Mouse (Mus musculus) testis, adult 2 months (tissue): ENCODE results near the gene Megf11. TPM values are rescaled to one million over a fixed set of nuclear protein-coding genes. Genes with fewer than 3 reads are reported as not detected.

ENCODE experiments used
- H3K27ac ChIP-seq: fragments of 200-500 bp; 2 replicates; pipeline ENCODE4 v1.5.1; 2012; ENCODE audit warnings: low read depth, low read length; ENCODE audit not compliant: control insufficient read depth, insufficient read depth
- H3K27me3 ChIP-seq: fragments of 200-500 bp; 2 replicates; pipeline ENCODE4 v1.6.1; 2012; ENCODE audit warnings: mild to moderate bottlenecking, low read length, moderate library complexity; ENCODE audit not compliant: control insufficient read depth, insufficient read depth
- H3K36me3 ChIP-seq: fragments of 200-500 bp; 2 replicates; pipeline ENCODE4 v1.6.1; 2012; ENCODE audit warnings: mild to moderate bottlenecking, low read length; ENCODE audit not compliant: control insufficient read depth, insufficient read depth
- H3K4me1 ChIP-seq: fragments of 200-500 bp; 2 replicates; pipeline ENCODE4 v1.6.1; 2012; ENCODE audit warnings: low read length; ENCODE audit not compliant: control insufficient read depth, insufficient read depth
- H3K4me3 ChIP-seq: fragments of 200-500 bp; 2 replicates; pipeline ENCODE4 v1.5.1; 2012; ENCODE audit warnings: low read depth, mild to moderate bottlenecking, low read length, moderate library complexity, mixed read lengths; ENCODE audit not compliant: control insufficient read depth
- CTCF ChIP-seq: fragments of 200-500 bp; IDR thresholded peaks from 2 replicates; pipeline ENCODE4 v1.5.1; 2012; ENCODE audit warnings: low read depth, mild to moderate bottlenecking, inconsistent platforms, low read length, moderate library complexity; ENCODE audit not compliant: control insufficient read depth, insufficient read depth, insufficient replicate concordance
- POLR2A ChIP-seq: fragments of 200-500 bp; IDR thresholded peaks from 2 replicates; pipeline ENCODE4 v1.6.1; 2012; ENCODE audit warnings: low read depth, mild to moderate bottlenecking, inconsistent platforms, low read length, moderate library complexity; ENCODE audit not compliant: control insufficient read depth
- polyA plus RNA-seq: library from polyadenylated mRNA; depleted of rRNA; stranded (reverse); fragments of >200 nt; gene quantifications from 2 replicates; pipeline ENCODE4 v1.2.3, GENCODE M21; 2012

Gene Megf11
- polyA plus RNA-seq, 1 experiment, result 0.30 TPM

DNA sequence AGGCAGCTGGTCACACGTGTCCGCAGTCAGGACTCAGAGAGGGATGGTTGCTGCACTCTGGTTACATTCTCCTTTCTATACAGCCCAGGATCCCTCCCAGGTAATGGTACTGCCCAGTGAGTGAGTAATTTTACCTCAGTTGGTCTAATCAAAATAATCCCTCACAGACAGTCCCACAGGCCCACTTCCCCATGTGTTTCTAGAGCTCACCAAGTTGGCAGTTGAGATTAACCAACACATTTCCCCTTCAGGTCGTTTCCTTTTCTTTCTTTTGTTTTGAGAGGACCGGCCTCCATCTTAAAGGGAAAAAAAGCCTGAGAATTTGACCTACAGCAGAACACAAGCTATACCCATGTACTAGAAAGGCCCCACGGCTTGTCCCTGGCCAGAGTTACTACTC is 39.5 kb upstream of the Megf11 start:
- Histone ChIP-seq H3K27ac (no peak overlapping the region), H3K36me3 (no peaks in the 10 kb centered on the region), H3K4me1 (no peaks in the 10 kb centered on the region), H3K27me3 (no peaks in the 10 kb centered on the region), H3K4me3 (no peak overlapping the region)
- TF ChIP-seq CTCF (no peak), POLR2A (no peak)

DNA sequence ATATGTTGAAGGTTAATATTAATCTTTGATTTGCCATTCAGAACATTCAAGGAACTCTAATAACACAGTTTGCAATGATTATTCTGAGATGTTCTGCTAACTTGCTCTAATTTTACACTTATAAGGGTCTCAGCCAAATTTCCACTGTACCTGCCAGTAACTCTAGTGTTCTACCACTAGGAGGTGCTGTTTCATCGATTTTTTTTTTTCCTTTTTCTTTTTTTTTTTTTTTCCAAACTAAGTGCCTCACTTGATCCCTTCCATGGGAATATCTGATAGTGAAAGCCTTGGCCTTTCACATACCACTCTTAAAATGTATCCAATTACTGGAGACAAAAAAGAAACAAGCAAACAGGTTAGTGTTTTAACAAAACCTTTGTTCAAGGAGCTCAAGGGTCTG is 38.0 kb upstream of the Megf11 start:
- no peak overlapping the region for H3K27ac ChIP-seq
- TF ChIP-seq POLR2A, result no peak
- no peak for TF ChIP-seq CTCF
- H3K36me3 ChIP-seq, result no peaks in the 10 kb centered on the region
- no peaks in the 10 kb centered on the region for H3K4me1 ChIP-seq
- no peaks in the 10 kb centered on the region for H3K27me3 ChIP-seq
- no peak overlapping the region for H3K4me3 ChIP-seq

DNA sequence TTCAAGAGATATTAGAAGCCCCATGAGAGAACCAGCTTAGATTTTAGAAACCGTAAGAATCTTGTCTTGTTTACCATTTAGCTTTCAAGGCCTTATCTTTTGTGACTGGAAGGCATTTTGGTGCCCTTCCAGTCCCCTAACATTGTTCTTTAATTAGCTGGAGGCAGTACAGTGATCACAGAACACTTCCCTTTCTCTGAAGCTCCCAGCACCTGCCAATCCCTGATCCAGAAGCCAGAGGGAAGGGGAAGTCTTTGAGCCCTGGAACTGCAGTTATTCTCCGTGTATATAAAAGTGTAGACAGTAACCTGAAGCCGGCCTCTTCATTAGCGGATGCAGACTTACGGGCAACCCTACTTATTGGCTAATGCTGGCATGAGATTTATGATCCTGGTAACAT is 35.9 kb upstream of the Megf11 start:
- no peaks in the 10 kb centered on the region for H3K4me1 ChIP-seq
- no peak overlapping the region for H3K27ac ChIP-seq

DNA sequence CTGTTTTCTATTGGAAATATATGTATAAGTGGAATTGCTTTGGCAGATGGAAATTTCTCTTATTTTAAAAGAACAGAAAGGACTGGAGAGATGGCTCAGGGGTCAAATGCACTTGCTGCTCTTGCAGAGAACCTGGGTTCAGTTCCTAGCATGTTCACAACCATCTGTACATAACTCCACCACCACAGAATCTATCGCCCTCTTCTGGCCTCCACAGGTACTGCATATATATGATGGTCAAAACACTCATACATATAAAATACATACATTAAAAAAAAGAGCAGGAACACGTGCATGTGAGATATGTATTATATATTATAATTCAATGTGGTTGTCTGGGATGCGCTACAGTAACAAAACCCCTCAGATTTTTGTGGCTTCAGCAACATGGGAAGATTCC is 34.2 kb upstream of the Megf11 start:
- no peaks in the 10 kb centered on the region for H3K36me3 ChIP-seq
- no peak overlapping the region for H3K27ac ChIP-seq
- peak; percentile 18; the same call in 1 of the 2 replicates for TF ChIP-seq CTCF
- no peak for TF ChIP-seq POLR2A

More for the DNA sequence above, 35.9 kb upstream of the Megf11 start:
- Histone ChIP-seq H3K36me3 (no peaks in the 10 kb centered on the region), H3K4me3 (no peak overlapping the region), H3K27me3 (no peaks in the 10 kb centered on the region)
- TF ChIP-seq POLR2A, result no peak
- no peak for TF ChIP-seq CTCF

DNA sequence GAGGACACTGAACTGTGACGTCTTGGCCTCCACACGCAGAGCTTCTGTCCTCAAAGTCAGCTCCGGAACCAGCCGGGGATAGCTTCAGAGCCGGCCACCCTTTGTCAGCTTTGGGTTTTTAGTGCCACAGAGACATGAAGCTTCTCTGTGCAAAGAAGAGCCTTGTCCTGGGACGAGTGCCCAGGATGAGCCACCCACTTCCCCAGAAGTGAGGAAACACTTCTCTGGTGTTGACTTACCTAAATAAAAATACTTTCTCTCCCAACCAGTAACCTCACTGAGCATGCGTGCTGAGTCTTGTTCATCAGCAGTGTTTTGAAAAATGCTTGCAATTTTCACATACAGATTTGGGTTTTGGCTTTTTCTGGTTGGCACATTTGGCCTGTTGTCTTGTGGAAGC is 29.8 kb upstream of the Megf11 start:
- no peak for TF ChIP-seq POLR2A
- no peak for TF ChIP-seq CTCF
- no peaks in the 10 kb centered on the region for H3K27me3 ChIP-seq
- H3K36me3 ChIP-seq, result no peaks in the 10 kb centered on the region
- H3K27ac ChIP-seq, result no peak overlapping the region
- no peaks in the 10 kb centered on the region for H3K4me1 ChIP-seq
- H3K4me3 ChIP-seq, result no peak overlapping the region

More for the DNA sequence above, 34.2 kb upstream of the Megf11 start:
- no peaks in the 10 kb centered on the region for H3K4me1 ChIP-seq
- H3K27me3 ChIP-seq, result no peaks in the 10 kb centered on the region
- H3K4me3 ChIP-seq, result no peak overlapping the region

DNA sequence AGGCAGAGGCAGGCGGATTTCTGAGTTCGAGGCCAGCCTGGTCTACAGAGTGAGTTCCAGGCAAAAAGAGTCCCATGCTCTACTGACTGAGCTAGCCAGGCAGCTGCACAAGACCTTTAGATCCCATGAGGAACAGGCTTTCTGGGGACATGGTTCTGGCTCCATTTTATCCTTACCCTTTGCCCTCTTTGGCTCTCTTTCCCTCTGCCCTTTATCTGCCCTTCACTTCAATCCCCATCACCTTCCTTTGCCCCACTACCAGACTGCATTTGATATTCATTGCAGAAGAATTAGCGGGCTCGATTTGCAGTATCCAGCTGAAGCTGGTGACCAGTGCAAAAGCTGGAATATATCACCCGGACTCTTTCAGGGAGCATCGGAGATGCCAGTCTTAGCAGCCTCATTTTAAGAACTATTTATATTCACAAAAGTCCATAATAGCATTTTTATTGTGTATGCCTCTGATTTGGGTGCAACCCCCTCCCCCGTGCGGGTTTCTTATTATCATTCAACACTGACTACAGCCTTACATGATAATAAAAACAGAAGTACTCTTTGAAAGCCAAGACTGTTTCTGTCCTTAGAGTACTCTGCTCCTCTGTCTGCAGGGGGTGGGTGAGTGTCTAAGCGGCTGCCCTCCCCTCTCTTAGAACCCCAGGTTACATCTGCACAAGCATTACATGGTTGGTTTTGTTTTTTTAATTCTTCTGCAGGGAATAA is 24.0 kb upstream of the Megf11 start:
- Histone ChIP-seq H3K4me1 (no peaks in the 10 kb centered on the region), H3K27me3 (no peaks in the 10 kb centered on the region), H3K36me3 (no peaks in the 10 kb centered on the region), H3K4me3 (no peak overlapping the region), H3K27ac (no peak overlapping the region)
- TF ChIP-seq CTCF (no peak), POLR2A (no peak)

DNA sequence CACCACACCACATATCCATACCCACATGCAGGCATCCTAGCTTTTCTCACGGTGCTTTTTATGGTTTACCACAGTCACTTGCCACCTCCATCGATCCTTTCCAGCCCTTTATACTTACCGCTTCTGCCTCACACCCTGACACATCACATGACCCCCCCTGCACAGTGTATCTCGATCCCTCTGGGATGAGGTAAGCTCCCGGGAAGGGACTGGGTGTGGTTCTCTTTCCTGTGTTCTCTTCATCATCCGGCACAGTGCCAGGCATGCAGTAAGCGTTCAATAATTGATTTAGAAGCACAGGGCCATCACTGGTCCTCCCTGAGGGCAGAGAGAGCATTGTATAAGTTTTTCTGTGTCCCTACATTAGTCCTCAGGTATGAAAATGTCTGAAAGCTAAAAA is 15.6 kb upstream of the Megf11 start:
- TF ChIP-seq CTCF (no peak), POLR2A (no peak)
- Histone ChIP-seq H3K27me3 (no peaks in the 10 kb centered on the region), H3K4me3 (no peak overlapping the region)

DNA sequence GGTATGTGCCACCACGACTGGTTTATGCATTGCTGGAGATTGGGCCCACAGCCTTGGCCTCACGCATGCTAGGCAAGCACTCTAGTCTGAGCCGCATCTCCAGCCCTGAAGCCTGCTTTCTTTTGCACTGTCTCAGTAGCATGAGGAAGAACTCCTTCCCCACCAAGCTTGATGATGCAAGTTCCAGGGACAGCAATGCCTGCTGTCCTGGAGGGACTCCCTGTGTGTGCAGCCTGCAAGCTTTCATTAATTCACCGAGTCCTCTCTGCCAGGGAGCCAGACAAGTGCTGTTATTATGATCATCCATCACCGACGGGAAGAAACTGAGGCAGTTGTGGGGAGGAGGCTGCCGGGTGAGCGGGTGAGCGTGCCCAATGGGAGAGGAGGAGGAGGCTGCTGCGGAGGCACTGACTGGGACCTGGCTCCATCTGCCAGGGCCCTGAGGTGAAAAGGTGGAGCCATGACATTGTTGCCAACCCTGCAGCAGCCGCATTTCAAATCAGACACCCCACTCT is 14.1 kb upstream of the Megf11 start:
- Histone ChIP-seq H3K36me3 (no peaks in the 10 kb centered on the region), H3K4me1 (no peaks in the 10 kb centered on the region), H3K4me3 (no peak overlapping the region), H3K27ac (no peak overlapping the region), H3K27me3 (no peaks in the 10 kb centered on the region)
- no peak for TF ChIP-seq CTCF
- no peak for TF ChIP-seq POLR2A

More for the DNA sequence above, 15.6 kb upstream of the Megf11 start:
- no peak overlapping the region for H3K27ac ChIP-seq
- no peaks in the 10 kb centered on the region for H3K36me3 ChIP-seq
- no peaks in the 10 kb centered on the region for H3K4me1 ChIP-seq
